Mouse (Mus musculus): ENCODE measurements around the gene Cadm1.

The Cadm1 gene

GRCm38 (mm10) chr9:47548916-47549315, 18.9 kb downstream of the Cadm1 start:
- in situ Hi-C loops (cut with MboI, MseI) = no loop called here

GRCm38 (mm10) chr9:47552960-47553575, 23.1 kb downstream of the Cadm1 start:
- in situ Hi-C loops (cut with MboI, MseI) = no loop called here

- in situ Hi-C loops (cut with MboI, MseI) = no loop called here
These were observed 30.8 kb downstream of the Cadm1 start for GRCm38 (mm10) chr9:47560726-47561125.

- in situ Hi-C loops (cut with MboI, MseI) = no loop called here
These were observed 31.6 kb downstream of the Cadm1 start for GRCm38 (mm10) chr9:47561596-47561995.

- in situ Hi-C loops (cut with MboI, MseI) = no loop called here
These were observed 35.1 kb downstream of the Cadm1 start for GRCm38 (mm10) chr9:47565088-47565487.

GRCm38 (mm10) chr9:47567873-47568272, 37.9 kb downstream of the Cadm1 start:
- in situ Hi-C loops (cut with MboI, MseI) = no loop called here

GRCm38 (mm10) chr9:47570184-47570583, 40.2 kb downstream of the Cadm1 start:
- in situ Hi-C loops (cut with MboI, MseI) = no loop called here

- in situ Hi-C loops (cut with MboI, MseI) = no loop called here
These were observed 41.5 kb downstream of the Cadm1 start for GRCm38 (mm10) chr9:47571461-47571860.

GRCm38 (mm10) chr9:47572132-47572531, 42.2 kb downstream of the Cadm1 start:
- in situ Hi-C loops (cut with MboI, MseI) = no loop called here

- in situ Hi-C loops (cut with MboI, MseI) = no loop called here
These were observed 43.5 kb downstream of the Cadm1 start for GRCm38 (mm10) chr9:47573456-47573855.

- in situ Hi-C loops (cut with MboI, MseI) = no loop called here
These were observed 44.9 kb downstream of the Cadm1 start for GRCm38 (mm10) chr9:47574710-47575414.

GRCm38 (mm10) chr9:47575764-47576163, 45.8 kb downstream of the Cadm1 start:
- in situ Hi-C loops (cut with MboI, MseI) = no loop called here

- in situ Hi-C loops (cut with MboI, MseI) = no loop called here
These were observed 49.5 kb downstream of the Cadm1 start for GRCm38 (mm10) chr9:47579464-47579863.

- in situ Hi-C loops (cut with MboI, MseI) = no loop called here
These were observed 51.8 kb downstream of the Cadm1 start for GRCm38 (mm10) chr9:47581576-47582365.

- in situ Hi-C loops (cut with MboI, MseI) = no loop called here
These were observed 53.3 kb downstream of the Cadm1 start for GRCm38 (mm10) chr9:47583241-47583640.

GRCm38 (mm10) chr9:47586176-47586575, 56.2 kb downstream of the Cadm1 start:
- in situ Hi-C loops (cut with MboI, MseI) = no loop called here

GRCm38 (mm10) chr9:47586839-47587238, 56.9 kb downstream of the Cadm1 start:
- in situ Hi-C loops (cut with MboI, MseI) = no loop called here

- in situ Hi-C loops (cut with MboI, MseI) = no loop called here
These were observed 57.7 kb downstream of the Cadm1 start for GRCm38 (mm10) chr9:47587577-47588194.

- in situ Hi-C loops (cut with MboI, MseI) = no loop called here
These were observed 59.9 kb downstream of the Cadm1 start for GRCm38 (mm10) chr9:47589832-47590231.

- in situ Hi-C loops (cut with MboI, MseI) = no loop called here
These were observed 71.6 kb downstream of the Cadm1 start for GRCm38 (mm10) chr9:47601541-47601940.

GRCm38 (mm10) chr9:47603971-47604370, 74.0 kb downstream of the Cadm1 start:
- in situ Hi-C loops (cut with MboI, MseI) = no loop called here

GRCm38 (mm10) chr9:47605628-47606027, 75.7 kb downstream of the Cadm1 start:
- in situ Hi-C loops (cut with MboI, MseI) = no loop called here
